Mouse (Mus musculus): Measurements from ENCODE around the gene Cdon. TPM values are rescaled to one million over a fixed set of nuclear protein-coding genes. Genes with fewer than 3 reads are reported as not detected.

Gene Cdon
- total RNA-seq, 2 experiments from 2014 or later = 30.0 to 33.3 TPM

GRCm38 (mm10) chr9:35543099-35543860, 122.4 kb downstream of the Cdon start:
- no peak for DNase-seq

- peak; percentile 31 for DNase-seq
These were observed 123.7 kb downstream of the Cdon start for GRCm38 (mm10) chr9:35544666-35545065.

- DNase-seq = no peak
These were observed 124.8 kb downstream of the Cdon start for GRCm38 (mm10) chr9:35545704-35546103.

GRCm38 (mm10) chr9:35546745-35547144, 125.8 kb downstream of the Cdon start:
- DNase-seq = no peak

GRCm38 (mm10) chr9:35548455-35548854, 127.5 kb downstream of the Cdon start:
- no peak for DNase-seq

DNA sequence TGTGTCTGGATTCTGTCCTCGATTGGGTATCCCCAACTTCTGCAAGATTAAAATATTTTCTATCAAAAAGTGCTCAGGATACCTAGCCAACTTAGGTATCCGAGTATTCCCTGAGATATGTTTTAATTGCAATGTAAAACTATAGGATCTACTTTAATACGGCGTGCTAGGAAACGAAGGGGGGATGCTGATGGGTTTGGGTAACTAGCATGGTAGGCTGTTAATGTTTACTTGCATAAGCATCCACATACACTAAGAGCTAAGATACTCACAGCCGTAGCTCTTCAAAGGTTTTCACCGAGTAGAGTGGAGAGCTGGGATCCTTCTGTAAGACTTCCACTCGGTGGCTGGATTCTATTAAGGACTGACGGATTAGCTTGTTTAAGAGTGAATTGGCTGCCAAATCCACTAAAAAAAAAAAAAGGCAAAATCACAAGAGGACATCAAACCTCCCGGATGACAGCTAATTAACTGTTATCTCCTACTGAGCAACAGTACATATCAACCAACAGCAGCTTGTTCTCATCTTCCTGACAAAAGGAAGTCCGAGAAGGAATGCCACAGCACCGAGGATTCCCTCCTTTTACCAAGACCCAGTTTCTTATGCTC, 135.7 kb downstream of the Cdon start:
- DNase-seq = no peak

Other genes with a start within 250 kb of the Cdon start
- 10 to 100 TPM; 29.7 to 30.5 TPM for gene Dcps, start 245.1 kb upstream of the Cdon start, total RNA-seq (2021)
- gene Srpr, start 221.0 kb upstream of the Cdon start, total RNA-seq (2021) = 10 to 100 TPM; 93.2 to 95.3 TPM
- gene Tirap, start 220.8 kb upstream of the Cdon start, total RNA-seq (2021) = 1 to 10 TPM; 7.7 TPM
- 10 to 100 TPM; 84.7 to 85.2 TPM for gene Foxred1, start 210.1 kb upstream of the Cdon start, total RNA-seq (2021)
- gene Fam118b, start 153.3 kb upstream of the Cdon start, total RNA-seq (2021) = 10 to 100 TPM; 16.6 to 18.0 TPM
- 1 to 10 TPM; 9.6 to 9.9 TPM for gene Rpusd4, start 153.3 kb upstream of the Cdon start, total RNA-seq (2021)
- not detected for gene Gm1113, start 97.1 kb downstream of the Cdon start, total RNA-seq (2021)
- under 1 TPM; 0.05 to 0.07 TPM for gene Ddx25, start 137.4 kb downstream of the Cdon start, total RNA-seq (2021)
- 1 to 10 TPM; 8.9 to 9.3 TPM for gene Pus3, start 137.5 kb downstream of the Cdon start, total RNA-seq (2021)
- under 1 TPM; 0.14 to 0.32 TPM for gene Pate2, start 149.2 kb downstream of the Cdon start, total RNA-seq (2021)
- gene Hyls1, start 149.3 kb downstream of the Cdon start, total RNA-seq (2021) = 1 to 10 TPM; 7.1 to 7.6 TPM
- not detected for gene Pate4, start 190.8 kb downstream of the Cdon start, total RNA-seq (2021)
- gene Pate3, start 227.1 kb downstream of the Cdon start, total RNA-seq (2021) = not detected